8 mouse cellular contexts compared by ENCODE assay signal in the genomic region with DNA sequence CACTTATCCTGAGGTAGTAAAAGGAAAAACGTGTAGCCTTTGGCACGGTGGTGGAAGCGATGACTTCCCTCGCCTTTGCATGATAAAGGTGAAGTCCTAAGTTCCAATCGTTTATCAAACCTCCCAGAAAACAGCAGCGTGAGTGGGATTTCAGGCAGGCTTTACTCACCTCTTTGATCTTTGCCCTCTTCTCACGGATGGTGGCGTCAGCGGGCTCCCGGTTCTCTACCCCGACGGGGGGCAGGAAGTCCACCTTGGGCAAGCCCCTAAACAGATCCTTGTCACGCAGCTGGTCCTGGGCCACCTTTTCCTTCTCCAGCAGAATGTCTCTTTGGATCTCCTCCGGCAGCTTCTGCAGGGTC. TPM values are rescaled to one million over a fixed set of nuclear protein-coding genes. Genes with fewer than 3 reads are reported as not detected.
DNase-seq lines count a peak whose midpoint lies in the region; ATAC-seq and TF ChIP-seq lines count a peak whose summit lies in the region.

No protein-coding gene starts in this region.

- peak overlapping the region; percentile 92 for H3K27ac ChIP-seq in intestine, embryonic 16.5 days (ENCODE audit: low read length)
- H3K27ac ChIP-seq in midbrain, embryonic 12.5 days (replicated peaks), result no peak overlapping the region

- H3K9ac ChIP-seq in intestine, embryonic 16.5 days (ENCODE audit: low read depth, low read length), result peak overlapping the region; percentile 90
- peak overlapping the region; percentile 61 for H3K9ac ChIP-seq in midbrain, embryonic 12.5 days (replicated peaks)

- 0 out of 2 replicates have a peak, but pooled peaks cover 3% of the 10 kb centered on the region for H3K36me3 ChIP-seq in E14TG2a.4 (ENCODE audit: insufficient read depth, low read length)
- H3K36me3 ChIP-seq in intestine, embryonic 16.5 days (ENCODE audit: control insufficient read depth, insufficient read depth, low read length), result no peaks in the 10 kb centered on the region
- H3K36me3 ChIP-seq in midbrain, embryonic 12.5 days, result no peaks in the 10 kb centered on the region

- ATAC-seq in erythroid progenitor cell, adult 5-6 weeks (replicated peaks; ENCODE audit: low FRiP score, poor library complexity, severe bottlenecking), result peak; percentile 22
- ATAC-seq in intestine, embryonic 16.5 days, result peak; percentile 36
- ATAC-seq in midbrain, embryonic 12.5 days (ENCODE audit: low FRiP score, low read depth), result no peak

- peak; percentile 7 for DNase-seq in gastrocnemius, postnatal 10 days
- DNase-seq in gastrocnemius, postnatal 36 days, result no peak
- no peak for DNase-seq in ovary, postnatal 10 days (ENCODE audit: low spot score)
- DNase-seq in ovary, postnatal 36 days (ENCODE audit: low spot score), result no peak

- peaks cover 47% of the 10 kb centered on the region for H3K27me3 ChIP-seq in E14TG2a.4 (ENCODE audit: insufficient read depth, low read length)
- H3K27me3 ChIP-seq in intestine, embryonic 16.5 days (replicated peaks; ENCODE audit: control insufficient read depth, insufficient read depth, low read length), result no peaks in the 10 kb centered on the region
- H3K27me3 ChIP-seq in midbrain, embryonic 12.5 days, result peaks cover 32% of the 10 kb centered on the region

- no peak for TF ChIP-seq CTCF in E14TG2a.4 (conservative IDR thresholded peaks at IDR 0.05; ENCODE audit: low read length)

- intact Hi-C loops in gastrocnemius, postnatal 36 days (cut with DNase I), result loop anchor here (10.0 kb wide), 1 partner anchor 159 kb away; no protein-coding TSS in a partner anchor

- H3K4me3 ChIP-seq in E14TG2a.4 (replicated peaks; ENCODE audit: low read length), result peak overlapping the region; percentile 89
- H3K4me3 ChIP-seq in intestine, embryonic 16.5 days (ENCODE audit: low read length), result peak overlapping the region; percentile 95
- peak overlapping the region; percentile 67 for H3K4me3 ChIP-seq in midbrain, embryonic 12.5 days

- H3K4me1 ChIP-seq in E14TG2a.4 (replicated peaks; ENCODE audit: low read depth, low read length), result peaks cover 17% of the 10 kb centered on the region
- peaks cover 8% of the 10 kb centered on the region for H3K4me1 ChIP-seq in intestine, embryonic 16.5 days (ENCODE audit: control insufficient read depth, insufficient read depth, low read length)
- peaks cover 4% of the 10 kb centered on the region; the same call in 1 of the 2 replicates for H3K4me1 ChIP-seq in midbrain, embryonic 12.5 days

- under 1% methylated on average over 14 of the region's 14 CpGs for WGBS in intestine, embryonic 16.5 days
- under 1% methylated on average over 14 of the region's 14 CpGs for WGBS in midbrain, embryonic 12.5 days

- H3K9me3 ChIP-seq in E14TG2a.4 (ENCODE audit: low read length), result no peaks in the 10 kb centered on the region
- no peaks in the 10 kb centered on the region for H3K9me3 ChIP-seq in intestine, embryonic 16.5 days (ENCODE audit: control insufficient read depth, low read length)
- H3K9me3 ChIP-seq in midbrain, embryonic 12.5 days, result no peaks in the 10 kb centered on the region

- H3K4me2 ChIP-seq in intestine, embryonic 16.5 days (ENCODE audit: low read depth, low read length), result peak overlapping the region; percentile 88
- H3K4me2 ChIP-seq in midbrain, embryonic 12.5 days (replicated peaks), result peak overlapping the region; percentile 98

RNA-seq across cellular contexts. Expression of a gene that starts 2.2 kb away (rescaled TPM):
- 10 to 100 TPM; 19.6 to 21.7 TPM for total RNA-seq in gastrocnemius, postnatal 10 days (2021)
- total RNA-seq in gastrocnemius, postnatal 36 days (2021), result 10 to 100 TPM in 1 of 2 experiments, 1 to 10 TPM in 1; 8.9 to 10.6 TPM
- 86.9 and 121 TPM in 2 replicates for total RNA-seq in erythroid progenitor cell, adult 5-6 weeks (2015; ENCODE audit: low replicate concordance)
- 92.8 and 112 TPM in 2 replicates for total RNA-seq in erythroid progenitor cell, adult 5-6 weeks (2017; ENCODE audit: low replicate concordance)
- 11.2 and 15.4 TPM in 2 replicates for polyA plus RNA-seq in intestine, embryonic 16.5 days (2015; fragmentation: Nextera tagmentation; extraction: Ambion mirVana)
- 2.6 and 2.9 TPM in 2 replicates for polyA plus RNA-seq in midbrain, embryonic 12.5 days (2016; fragmentation: Nextera tagmentation; extraction: Ambion mirVana)
